Mouse (Mus musculus) forebrain, embryonic 10.5 days (tissue): ENCODE measurements around the gene Gdpd5. TPM values are rescaled to one million over a fixed set of nuclear protein-coding genes. Genes with fewer than 3 reads are reported as not detected.

ENCODE experiments used
- DNase-seq: peaks from one replicate; pipeline ENCODE4 v3.0.0-alpha.2; 2017; ENCODE audit warnings: low spot score; ENCODE audit errors: extremely low spot score
- H3K27ac ChIP-seq: fragments of 300-500 bp; sonication (generic); 2 replicates; pipeline ENCODE4 v1.5.1; 2016; ENCODE audit warnings: mild to moderate bottlenecking
- H3K27me3 ChIP-seq: fragments of 300-500 bp; sonication (generic); 2 replicates; pipeline ENCODE4 v1.6.1; 2016; ENCODE audit warnings: mild to moderate bottlenecking; ENCODE audit not compliant: poor library complexity, severe bottlenecking
- H3K36me3 ChIP-seq: fragments of 300-500 bp; sonication (generic); replicated peaks from 2 replicates; pipeline ENCODE4 v1.6.1; 2016; ENCODE audit warnings: mild to moderate bottlenecking, moderate library complexity
- H3K4me1 ChIP-seq: fragments of 300-500 bp; sonication (generic); 2 replicates; pipeline ENCODE4 v1.6.1; 2016
- H3K4me3 ChIP-seq: fragments of 300-500 bp; sonication (generic); 2 replicates; pipeline ENCODE4 v1.5.1; 2016; ENCODE audit warnings: mild to moderate bottlenecking, moderate library complexity
- H3K9me3 ChIP-seq: fragments of 300-500 bp; sonication (generic); 2 replicates; pipeline ENCODE4 v1.6.1; 2016; ENCODE audit warnings: mild to moderate bottlenecking, moderate library complexity
- WGBS: fragments of 180-500 bp; shearing (Covaris S2); methylation state at CpG from one replicate; pipeline ENCODE4 v1.1.7; 2016; 5-methylcytosine and 5-hydroxymethylcytosine counted together
- polyA plus RNA-seq: library from polyadenylated mRNA; unstranded; fragments of >200 nt; fragmentation: Nextera tagmentation; extraction: Ambion mirVana; gene quantifications from 2 replicates; pipeline ENCODE4 v1.2.1, GENCODE M21; 2016

Gdpd5 gene
- polyA plus RNA-seq: 12.7 and 15.9 TPM in 2 replicates

DNA sequence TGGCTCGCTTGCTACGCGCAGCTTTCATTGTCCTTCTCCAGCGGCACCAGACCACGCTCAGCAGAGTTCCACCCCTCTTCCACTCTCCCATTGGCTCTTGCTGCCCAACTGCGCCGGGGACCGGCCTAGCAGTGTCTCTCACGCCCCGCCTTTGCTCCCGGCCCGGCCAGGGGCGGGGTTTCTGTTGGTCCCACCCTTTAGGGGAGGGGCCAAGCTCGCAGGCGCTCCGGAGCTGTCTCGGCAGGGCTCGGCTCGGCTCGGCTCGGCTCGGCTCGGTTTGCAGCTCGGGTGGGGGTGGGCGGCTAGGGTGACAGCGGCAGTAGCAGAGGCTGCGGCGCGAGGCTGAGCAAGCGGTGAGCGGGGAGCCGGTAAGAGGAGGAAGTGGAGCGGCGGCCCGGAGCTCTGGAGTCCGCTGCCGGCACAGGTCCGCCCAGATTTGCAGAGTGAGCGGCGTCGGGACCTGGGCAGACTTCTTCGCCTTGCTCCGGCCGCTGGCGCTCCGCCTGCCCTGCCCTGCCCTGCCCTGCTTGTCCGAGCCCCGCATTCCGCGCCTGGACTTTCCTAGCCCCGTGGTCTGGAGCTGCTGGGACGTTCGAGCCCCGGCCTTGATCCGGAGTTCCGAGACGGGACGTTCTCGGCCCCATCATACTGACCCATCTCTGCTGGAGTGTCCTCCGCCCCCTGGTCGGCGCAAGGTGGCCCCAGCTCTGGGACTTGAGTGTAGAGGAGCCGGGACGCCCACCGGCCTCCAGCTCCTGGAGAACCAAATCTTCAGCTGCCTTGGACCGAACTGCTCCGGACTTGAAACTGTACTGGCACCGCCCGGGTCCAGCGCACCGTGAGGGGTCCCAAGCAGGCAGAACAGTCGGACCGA lies at the start of gene Gdpd5:
TSS of gene Gdpd5 (plus strand) at position 201 of the 874 bp plus-strand sequence.
- H3K4me1 ChIP-seq: peaks cover 79% of the 10 kb centered on the region
- DNase-seq: peak; percentile 99
- no peaks in the 10 kb centered on the region for H3K9me3 ChIP-seq
- peak within 1 kb of the TSS; percentile 74 for H3K4me3 ChIP-seq
- WGBS: under 1% methylated on average over 72 of the region's 73 CpGs
- H3K36me3 ChIP-seq: no peaks in the 10 kb centered on the region
- peak within 1 kb of the TSS; percentile 98 for H3K27ac ChIP-seq
- peaks cover 28% of the 10 kb centered on the region for H3K27me3 ChIP-seq

DNA sequence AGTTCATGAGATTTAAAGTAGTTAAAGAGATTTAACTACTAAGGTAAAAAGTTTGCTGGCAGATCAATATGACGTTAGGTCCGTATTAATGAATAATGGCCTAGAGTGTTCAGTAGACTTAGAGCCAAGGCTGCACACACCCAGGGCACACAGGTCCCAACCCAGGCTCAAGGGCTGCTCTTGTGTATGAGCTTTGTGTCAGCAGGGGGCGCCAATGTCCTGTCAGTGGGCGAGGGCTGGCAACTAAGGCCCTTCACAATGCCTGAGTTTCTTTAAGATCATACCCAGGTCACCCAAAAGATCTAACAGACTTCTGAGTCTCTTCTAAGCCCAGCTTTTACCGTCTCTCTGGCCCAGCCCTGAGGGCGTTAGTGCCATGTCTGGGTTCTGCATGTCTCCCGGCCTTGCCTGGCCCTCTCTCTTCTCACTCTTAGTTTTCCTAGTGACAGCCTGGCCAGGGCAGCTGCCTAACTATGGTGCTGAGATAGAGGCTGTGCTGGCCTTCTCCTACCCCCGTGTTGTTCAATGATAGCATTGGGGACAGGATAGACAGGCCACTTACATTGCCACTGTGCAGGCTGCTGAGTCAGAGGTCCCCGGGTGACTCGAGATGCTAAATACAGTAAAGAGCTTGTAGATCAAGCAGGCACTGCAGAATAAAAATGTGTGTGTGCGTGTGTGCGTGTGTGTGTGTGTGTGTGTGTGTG lies 48.3 kb upstream of the Gdpd5 start:
- Histone ChIP-seq H3K27me3 (no peaks in the 10 kb centered on the region), H3K27ac (peak overlapping the region; percentile 71), H3K9me3 (no peaks in the 10 kb centered on the region), H3K4me3 (no peak overlapping the region), H3K36me3 (peaks cover 23% of the 10 kb centered on the region), H3K4me1 (peaks cover 27% of the 10 kb centered on the region)
- DNase-seq: peak; percentile 86
- 48% methylated on average over 12 of the region's 12 CpGs for WGBS

DNA sequence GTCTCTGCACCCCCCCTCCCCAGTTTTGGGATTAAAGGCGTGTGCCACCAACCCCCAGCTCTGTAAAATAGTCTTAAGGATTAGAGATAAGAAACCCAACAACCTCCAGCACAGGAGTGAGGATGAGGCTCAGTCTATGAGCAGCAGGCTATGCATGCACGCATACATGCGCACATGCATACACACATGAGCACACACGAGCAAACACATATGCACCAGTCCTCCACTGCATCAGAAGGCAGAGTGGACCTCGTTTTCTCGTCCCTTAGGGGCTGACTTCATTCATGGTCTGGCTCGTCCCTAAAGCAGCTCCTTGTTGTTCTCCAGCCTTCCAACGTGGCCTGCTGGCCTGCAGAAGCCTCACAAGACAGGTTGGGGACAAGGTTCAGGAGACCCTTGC lies 40.5 kb upstream of the Gdpd5 start:
- Histone ChIP-seq H3K27ac (no peak overlapping the region), H3K4me1 (peaks cover 1% of the 10 kb centered on the region; the same call in 1 of the 2 replicates), H3K27me3 (no peaks in the 10 kb centered on the region), H3K9me3 (no peaks in the 10 kb centered on the region), H3K36me3 (peaks cover 64% of the 10 kb centered on the region), H3K4me3 (no peak overlapping the region)
- 88% methylated on average over 8 of the region's 8 CpGs for WGBS
- DNase-seq: no peak

DNA sequence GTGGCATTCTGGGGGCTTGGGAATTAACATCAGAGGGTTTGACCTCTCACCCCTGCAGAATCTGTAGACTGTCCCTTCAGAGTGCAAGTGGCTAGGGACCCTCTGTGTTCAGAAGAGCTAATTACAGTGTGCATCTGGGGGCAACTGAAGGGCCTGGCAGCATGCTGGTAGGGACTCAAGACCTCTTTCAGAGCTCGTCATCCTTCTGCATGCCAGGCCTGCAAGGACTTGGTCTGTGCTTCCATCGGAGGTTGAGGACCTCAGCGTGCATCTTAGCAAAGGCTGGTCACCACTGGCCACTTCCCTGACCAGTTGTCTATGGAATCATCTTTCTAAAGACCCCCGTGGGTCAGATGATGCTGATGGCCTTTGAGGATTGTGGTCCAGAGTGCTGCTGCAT lies 37.6 kb upstream of the Gdpd5 start:
- DNase-seq: no peak
- 87% methylated on average over 4 of the region's 4 CpGs for WGBS
- peaks cover 74% of the 10 kb centered on the region for H3K36me3 ChIP-seq
- H3K9me3 ChIP-seq: no peaks in the 10 kb centered on the region
- H3K27ac ChIP-seq: no peak overlapping the region
- H3K4me3 ChIP-seq: no peak overlapping the region
- H3K27me3 ChIP-seq: no peaks in the 10 kb centered on the region
- peaks cover 6% of the 10 kb centered on the region for H3K4me1 ChIP-seq

DNA sequence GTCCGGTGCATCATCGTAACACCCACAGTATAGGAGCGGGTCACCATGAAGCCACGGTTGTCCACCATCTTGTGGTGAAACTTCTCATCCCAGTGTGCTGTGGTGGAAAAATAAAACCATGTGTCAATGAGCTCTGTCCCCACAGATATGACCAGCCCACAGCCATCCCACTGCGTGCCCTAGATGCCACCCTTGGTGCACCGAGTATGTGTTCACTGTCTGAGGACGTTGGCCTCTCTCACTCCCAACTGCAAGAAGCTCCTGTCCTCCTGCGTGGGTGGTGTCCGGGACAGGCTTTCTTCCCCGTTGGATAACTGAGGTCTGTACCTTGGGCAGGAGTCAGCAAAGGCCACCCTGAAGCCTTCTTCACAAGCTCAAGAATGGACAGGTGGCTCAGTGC lies 33.9 kb upstream of the Gdpd5 start:
- Histone ChIP-seq H3K36me3 (peaks cover 83% of the 10 kb centered on the region), H3K27me3 (no peaks in the 10 kb centered on the region), H3K4me3 (no peak overlapping the region), H3K27ac (no peak overlapping the region), H3K9me3 (no peaks in the 10 kb centered on the region), H3K4me1 (peaks cover 43% of the 10 kb centered on the region)
- WGBS: 97% methylated on average over 10 of the region's 10 CpGs
- DNase-seq: no peak

DNA sequence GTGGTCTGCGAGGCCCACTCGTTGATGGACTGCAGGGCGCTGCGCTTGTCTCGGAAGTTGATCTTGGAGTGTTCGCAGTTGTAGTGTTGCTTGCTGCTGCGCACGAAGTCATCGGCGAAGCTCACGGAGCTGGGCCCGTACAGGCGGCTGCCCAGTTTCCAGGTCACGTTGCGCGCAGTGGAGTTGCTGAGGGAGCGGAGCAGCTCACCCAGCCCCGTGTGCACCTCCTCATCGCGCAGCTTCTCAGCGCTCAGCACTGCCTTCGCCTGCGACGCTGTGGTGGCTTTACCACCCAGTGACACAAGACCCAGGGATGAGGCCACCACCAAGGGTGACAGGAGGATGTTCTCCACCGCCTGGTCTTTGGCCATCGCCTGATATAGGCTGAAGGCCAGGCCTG lies 32.3 kb upstream of the Gdpd5 start:
- Histone ChIP-seq H3K36me3 (peaks cover 70% of the 10 kb centered on the region), H3K27ac (peak overlapping the region; percentile 27; the same call in 1 of the 2 replicates), H3K4me1 (peaks cover 59% of the 10 kb centered on the region), H3K4me3 (no peak overlapping the region), H3K27me3 (no peaks in the 10 kb centered on the region), H3K9me3 (no peaks in the 10 kb centered on the region)
- DNase-seq: no peak
- WGBS: 96% methylated on average over 26 of the region's 26 CpGs

DNA sequence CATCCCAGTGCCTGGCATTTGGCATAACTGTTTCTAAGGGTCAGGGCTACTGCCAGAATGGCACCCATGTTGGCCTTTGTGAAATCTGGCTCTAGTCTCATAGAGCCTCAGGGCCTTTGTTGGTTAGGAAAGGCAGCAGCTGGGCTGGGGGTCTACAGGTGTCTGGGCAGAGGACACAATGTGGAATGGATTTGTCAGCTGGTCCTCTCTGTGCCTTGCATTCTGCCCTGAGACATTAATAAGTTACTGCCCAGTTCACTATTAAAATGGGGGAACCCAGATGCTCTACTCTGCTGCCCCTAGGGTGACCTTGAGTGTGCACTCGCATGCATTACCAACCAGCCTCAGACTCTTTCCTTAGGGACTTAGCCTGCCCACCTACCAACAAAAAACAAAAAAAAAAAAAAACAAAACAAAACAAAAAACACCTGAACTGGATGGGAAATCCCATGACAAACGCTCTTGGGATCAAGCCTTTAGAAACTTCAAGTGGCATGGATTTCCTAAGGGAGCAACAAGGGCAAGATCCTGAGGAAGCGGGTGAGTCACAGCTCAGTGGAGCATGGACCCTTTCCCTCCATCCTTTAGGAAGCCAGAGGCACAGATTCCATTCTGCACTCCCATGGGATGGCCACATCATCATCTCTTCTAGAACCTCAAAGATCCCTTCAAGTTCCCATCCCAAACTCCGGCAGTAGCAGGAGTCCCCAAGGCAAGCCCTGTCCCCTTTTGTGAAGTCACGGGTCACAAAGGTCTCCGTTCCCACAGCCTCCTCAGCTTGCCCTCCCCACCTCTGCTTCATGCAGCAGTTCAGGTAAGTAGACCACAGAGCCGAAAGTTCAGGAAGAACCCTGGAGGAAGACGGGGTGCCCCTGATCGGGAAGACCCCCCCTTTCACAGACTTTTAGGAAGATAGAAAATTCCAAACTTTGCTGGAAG lies 31.2 kb upstream of the Gdpd5 start:
- peaks cover 71% of the 10 kb centered on the region for H3K4me1 ChIP-seq
- WGBS: 82% methylated on average over 9 of the region's 9 CpGs
- no peak for DNase-seq
- H3K27ac ChIP-seq: peak overlapping the region; percentile 97
- no peaks in the 10 kb centered on the region for H3K9me3 ChIP-seq
- H3K27me3 ChIP-seq: no peaks in the 10 kb centered on the region
- H3K36me3 ChIP-seq: peaks cover 58% of the 10 kb centered on the region
- H3K4me3 ChIP-seq: peak overlapping the region; percentile 73

DNA sequence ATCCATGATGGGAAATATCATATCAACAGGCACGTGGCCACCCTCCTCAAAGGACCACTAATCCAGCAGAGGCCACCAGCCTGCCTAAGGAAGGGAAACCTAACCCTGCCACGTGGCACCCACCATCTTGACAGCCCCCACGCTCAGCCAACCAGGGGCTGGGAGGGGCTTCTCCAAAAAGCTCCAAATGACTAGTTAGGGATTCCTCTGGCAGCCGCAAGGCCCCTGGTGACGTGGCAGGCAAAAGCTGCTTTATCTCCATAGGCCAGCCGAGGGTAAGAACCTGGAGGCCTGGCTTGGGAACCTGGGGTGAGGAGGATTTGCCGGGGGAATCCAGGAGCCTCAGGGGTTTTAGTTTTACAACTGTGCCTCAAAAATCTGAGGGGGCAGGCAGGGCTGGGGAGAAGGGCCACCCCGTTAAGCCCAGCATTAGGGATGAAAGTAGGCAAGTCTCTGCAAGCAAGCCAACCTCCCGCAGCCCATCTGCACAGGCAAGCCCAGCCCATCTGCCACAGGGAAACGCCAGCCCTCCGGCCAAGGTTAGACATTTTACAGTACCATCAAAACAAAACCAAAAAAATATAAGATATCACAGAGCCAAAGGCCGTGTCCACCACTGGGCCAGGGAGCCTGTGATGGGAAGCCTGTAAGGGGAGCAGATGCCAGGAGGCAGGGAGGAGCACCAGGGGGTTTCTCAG lies 30.0 kb upstream of the Gdpd5 start:
- WGBS: 6% methylated on average over 12 of the region's 12 CpGs
- DNase-seq: peak; percentile 51
- peaks cover 83% of the 10 kb centered on the region for H3K4me1 ChIP-seq

DNA sequence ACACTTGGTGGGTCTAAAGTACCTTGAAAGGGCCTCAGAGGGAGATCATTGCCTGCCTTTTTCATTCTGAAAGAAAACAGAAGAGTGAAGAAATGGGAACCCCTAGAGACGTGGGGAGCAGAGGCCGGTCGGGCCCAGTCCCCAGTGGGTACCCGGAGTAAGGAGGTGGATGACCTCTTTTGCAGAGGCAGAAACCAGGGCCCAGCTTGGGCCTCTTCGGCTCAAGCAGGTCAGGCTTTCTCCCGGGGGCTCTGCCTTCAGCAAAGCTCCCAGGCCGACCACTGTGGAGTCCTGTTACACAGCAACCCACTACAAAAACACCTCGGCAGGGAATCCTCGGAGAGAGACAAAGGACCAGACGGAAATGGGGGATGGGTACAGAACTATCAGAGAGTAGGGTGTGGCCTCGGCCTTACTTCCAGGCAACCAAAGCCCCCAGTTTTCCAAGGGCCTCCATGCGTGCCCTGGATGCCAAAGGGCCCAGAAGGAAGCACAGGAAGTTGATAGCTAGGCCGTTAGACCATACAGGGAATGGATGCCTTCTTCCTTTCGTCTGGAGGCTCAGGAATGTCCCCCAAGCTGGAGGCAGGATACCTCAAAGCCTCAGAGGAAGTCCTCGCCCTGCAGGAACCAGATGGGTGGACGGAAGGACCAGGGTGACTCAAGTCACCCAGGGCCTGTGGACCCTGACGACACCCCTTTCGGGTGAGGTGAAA lies 29.3 kb upstream of the Gdpd5 start:
- Histone ChIP-seq H3K4me3 (peak overlapping the region; percentile 73), H3K4me1 (peaks cover 84% of the 10 kb centered on the region), H3K36me3 (peaks cover 39% of the 10 kb centered on the region), H3K27ac (peak overlapping the region; percentile 97), H3K27me3 (no peaks in the 10 kb centered on the region), H3K9me3 (no peaks in the 10 kb centered on the region)
- peak; percentile 84 for DNase-seq
- 1% methylated on average over 18 of the region's 18 CpGs for WGBS

More for the DNA sequence above, 30.0 kb upstream of the Gdpd5 start:
- H3K27me3 ChIP-seq: no peaks in the 10 kb centered on the region
- H3K27ac ChIP-seq: peak overlapping the region; percentile 97
- H3K36me3 ChIP-seq: peaks cover 46% of the 10 kb centered on the region
- no peaks in the 10 kb centered on the region for H3K9me3 ChIP-seq
- peak overlapping the region; percentile 73 for H3K4me3 ChIP-seq

DNA sequence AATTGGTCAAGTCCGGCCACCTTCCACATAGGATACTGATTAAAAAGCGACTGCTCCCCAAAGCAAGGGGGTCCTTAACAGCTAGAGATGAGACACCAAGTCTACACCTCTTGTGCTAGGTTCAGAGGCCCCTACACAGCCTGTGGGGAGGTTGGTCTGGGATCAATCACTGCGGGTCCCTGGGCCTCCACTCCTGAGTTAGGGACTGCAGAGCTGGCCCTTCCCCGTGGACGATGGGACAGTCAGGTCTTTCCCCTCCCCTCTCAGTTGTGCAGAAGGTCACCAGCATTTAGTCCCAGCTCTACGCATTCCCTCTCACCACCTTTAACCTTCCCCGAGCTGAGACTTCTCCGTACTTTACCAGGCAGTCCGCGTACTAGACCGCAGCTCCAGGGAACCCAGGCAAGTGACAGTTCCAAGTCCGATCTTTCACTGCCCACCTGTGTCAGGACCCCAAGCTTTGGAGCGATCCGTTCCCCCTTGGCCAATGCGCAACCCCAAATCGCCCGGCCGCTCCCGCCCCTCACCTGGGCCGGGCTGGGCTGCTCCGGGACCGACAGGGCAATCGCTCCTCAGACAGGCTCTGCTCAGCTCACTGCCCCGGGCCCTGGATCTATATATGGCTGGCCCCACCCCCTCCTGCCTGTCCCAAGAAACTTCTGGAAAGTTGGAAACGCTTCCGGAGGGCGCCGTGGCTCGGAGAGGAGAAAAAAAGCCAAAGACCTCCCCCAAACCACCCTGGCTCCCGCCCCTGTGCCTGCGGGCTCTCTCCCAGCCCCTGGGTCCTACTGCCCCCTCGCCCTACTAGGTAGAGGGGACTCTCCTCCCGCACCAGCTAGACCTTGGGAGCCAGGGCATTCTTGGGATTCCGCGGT lies 28.5 kb upstream of the Gdpd5 start, which contains the start of gene Serpinh1:
TSS of gene Serpinh1 (minus strand) at position 714 of the 875 bp plus-strand sequence.
- H3K27me3 ChIP-seq: no peaks in the 10 kb centered on the region
- peak within 1 kb of the TSS; percentile 97 for H3K27ac ChIP-seq
- H3K4me3 ChIP-seq: peak within 1 kb of the TSS; percentile 73
- H3K36me3 ChIP-seq: peaks cover 31% of the 10 kb centered on the region
- no peaks in the 10 kb centered on the region for H3K9me3 ChIP-seq
- peaks cover 91% of the 10 kb centered on the region for H3K4me1 ChIP-seq
- under 1% methylated on average over 35 of the region's 35 CpGs for WGBS
- DNase-seq: peak; percentile 83
